Mouse (Mus musculus): Measurements from ENCODE around the gene Srcap.

GRCm38 (mm10) chr7:127516344-127516743 is 4.6 kb downstream of the Srcap start:
- no peak for TF ChIP-seq CTCF (conservative IDR thresholded peaks at IDR 0.05; ENCODE audit: insufficient read depth, insufficient read length, low read depth, low read length)
- no peak for TF ChIP-seq POLR2A (IDR thresholded peaks at IDR 0.05; ENCODE audit: low read depth, low read length)
